Mouse (Mus musculus): ENCODE measurements around the gene Gfpt1.
A peak's percentile ranks its signal among the peaks of the same experiment; 100 is the strongest.
"Not testable (repeated sequence)": the region's sequence is repeated elsewhere in the genome, so short reads cannot be mapped to it uniquely, and the experiment has no call there.

Gene Gfpt1

GRCm38 (mm10) chr6:87042337-87043130, at the start of gene Gfpt1:
Gene Gfpt1 (plus strand): TSS chr6:87042846.
- peak; percentile 96 for DNase-seq

DNA sequence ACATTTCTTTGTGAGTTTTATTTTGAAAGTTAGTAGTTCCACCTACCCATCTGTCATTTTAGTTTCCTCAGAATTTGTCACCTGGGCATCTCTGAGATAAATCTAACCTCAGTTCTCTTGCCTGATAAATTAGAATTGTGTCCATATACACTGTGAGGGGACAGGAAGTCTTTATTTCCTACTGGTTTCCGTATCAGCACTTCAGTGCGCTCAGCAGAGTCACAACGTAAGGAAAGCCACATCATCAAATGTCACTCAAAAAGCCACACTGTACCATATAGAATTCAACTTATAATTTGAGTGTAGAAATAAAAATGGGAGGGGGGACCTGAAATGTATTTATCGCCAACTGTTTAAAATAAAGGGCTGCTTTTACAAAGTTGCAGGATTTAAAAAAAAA, 48.4 kb upstream of the Gfpt1 start:
- DNase-seq, result no peak

GRCm38 (mm10) chr6:86996629-86997307, 45.9 kb upstream of the Gfpt1 start:
- DNase-seq, result peak; percentile 70

GRCm38 (mm10) chr6:86997360-86997759, 45.3 kb upstream of the Gfpt1 start:
- DNase-seq, result no peak

DNA sequence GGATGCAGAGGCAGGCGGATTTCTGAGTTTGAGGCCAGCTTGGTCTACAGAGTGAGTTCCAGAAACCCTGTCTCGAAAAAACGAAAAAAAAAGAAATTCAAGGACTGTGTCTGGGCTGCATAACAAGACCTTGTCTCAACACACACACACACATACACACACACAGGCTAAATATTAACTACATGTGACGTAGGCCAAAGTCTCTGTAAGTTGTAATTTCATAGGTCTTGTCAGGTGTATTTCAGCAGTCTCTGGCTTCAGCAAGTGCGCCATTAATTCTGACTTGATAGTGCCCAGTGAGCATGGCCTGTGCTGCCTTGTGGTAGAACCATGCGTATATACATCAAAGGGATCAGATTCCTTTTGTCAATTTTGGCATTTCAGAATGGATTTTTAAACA, 40.7 kb upstream of the Gfpt1 start:
- no peak for DNase-seq

GRCm38 (mm10) chr6:87002521-87003055, 40.1 kb upstream of the Gfpt1 start:
- peak; percentile 70 for DNase-seq

- no peak for DNase-seq
These were observed 38.5 kb upstream of the Gfpt1 start for GRCm38 (mm10) chr6:87004099-87004498.

DNA sequence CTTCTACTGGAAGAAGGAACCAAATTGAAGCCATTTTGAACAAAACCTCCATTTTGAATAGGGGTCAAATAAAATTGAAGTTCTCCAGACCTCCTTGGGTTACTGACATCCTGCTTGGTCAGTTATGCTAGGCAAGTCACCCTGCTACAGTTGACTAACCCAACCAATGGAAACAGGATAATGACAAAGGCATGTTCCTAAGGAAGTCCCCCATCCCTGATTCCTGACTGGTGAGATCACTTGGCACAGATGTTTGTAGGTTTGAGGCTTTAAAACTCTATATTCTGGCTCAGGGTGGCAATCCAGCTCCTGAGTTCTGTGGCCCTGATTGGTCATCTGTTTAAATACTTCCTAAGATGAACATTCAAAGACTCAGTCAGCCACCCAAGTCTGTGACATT, 37.1 kb upstream of the Gfpt1 start:
- DNase-seq, result no peak

- no peak for DNase-seq
These were observed 33.8 kb upstream of the Gfpt1 start, which contains the start of gene Nfu1 for GRCm38 (mm10) chr6:87008887-87009286. Gene Nfu1 (plus strand): TSS chr6:87009236.

DNA sequence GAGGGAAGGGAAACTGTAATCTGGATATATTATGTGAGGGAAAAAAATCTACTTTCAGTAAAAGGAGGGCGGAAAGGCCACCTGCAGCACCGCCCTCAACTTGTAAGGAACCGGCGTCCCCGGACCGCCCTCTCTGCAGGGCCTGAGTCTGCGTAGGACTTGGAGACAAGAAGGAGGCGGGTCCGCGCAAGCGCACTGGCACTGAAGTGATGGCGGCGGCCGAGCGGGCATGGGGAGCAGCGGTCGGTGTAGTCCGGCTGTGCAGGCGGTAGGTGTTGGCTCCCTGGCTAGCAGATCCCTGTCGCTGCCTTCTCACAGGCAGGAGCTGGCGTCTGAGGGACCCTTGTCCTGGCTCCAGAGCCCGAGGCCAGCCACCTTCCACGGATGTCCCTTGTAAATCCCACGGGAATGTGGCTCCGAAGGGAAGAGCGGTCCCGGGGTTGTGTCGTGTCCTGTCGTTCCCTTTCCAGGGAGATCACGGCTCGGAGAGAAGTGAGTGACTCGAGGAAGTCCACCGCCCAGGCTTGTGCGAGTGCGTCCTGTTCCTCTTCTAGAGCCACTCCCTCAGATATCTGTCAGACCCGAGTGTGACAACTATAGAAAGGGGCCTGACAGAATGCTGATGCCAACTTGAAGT, 32.8 kb upstream of the Gfpt1 start:
- DNase-seq, result peak; percentile 95

DNA sequence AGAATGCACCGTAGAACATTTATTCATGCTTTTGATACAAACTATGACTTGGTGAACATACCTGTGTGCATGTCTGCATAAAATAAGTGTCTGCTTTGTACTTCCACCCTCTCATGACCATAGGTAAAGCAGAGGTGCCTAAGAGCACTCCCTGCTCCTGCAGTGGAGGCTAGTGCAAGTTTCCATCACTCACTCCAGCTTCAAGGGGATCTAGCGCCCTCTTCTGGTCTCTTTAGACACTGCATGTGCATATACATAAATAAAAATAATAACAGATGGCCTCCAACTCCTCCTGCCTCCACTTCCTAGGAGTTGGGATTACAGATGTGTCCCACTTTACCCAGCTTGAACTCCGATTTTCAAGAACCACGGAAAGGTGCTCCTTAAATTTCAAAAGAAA, 25.7 kb upstream of the Gfpt1 start:
- no peak for DNase-seq

DNA sequence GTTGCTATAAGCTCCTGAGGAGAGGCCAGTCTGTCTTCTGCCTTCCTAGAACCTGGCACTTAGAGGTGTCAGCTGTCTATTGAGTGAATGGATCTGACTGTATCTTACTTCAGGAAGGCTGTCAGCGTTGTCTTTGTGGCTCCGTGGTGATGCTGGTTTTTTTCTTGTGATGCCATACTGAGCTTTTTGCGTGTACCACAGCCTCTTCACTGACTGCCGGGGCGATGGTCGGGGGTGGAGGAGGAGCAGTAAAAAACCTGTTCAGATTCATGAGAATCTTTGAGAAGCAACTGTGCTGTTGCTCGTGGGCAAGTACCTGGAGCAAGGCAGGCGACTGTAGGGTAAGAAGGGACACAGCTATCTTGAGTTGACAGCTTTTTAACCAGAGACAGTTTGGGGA, 23.8 kb upstream of the Gfpt1 start:
- DNase-seq, result no peak

DNA sequence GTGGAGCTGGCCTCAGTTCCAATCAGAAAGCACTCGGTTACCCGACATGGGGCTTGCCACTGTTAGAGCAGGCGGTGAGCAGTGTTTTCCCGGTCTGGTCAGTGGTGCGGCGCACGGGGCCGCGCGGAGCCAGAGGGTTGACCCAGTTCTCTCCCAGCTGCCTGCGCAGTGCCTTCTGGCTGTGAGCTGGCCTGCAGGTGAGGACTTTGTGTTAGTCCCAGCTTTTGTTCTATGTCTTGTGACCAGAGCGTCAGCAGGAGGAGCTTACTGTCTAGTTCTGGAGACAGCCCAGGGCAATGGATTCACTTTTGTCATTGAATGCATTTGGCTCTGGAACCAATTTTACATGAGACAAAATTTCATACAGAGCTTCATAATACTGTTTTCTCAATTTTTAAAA, 20.9 kb upstream of the Gfpt1 start:
- DNase-seq, result no peak

DNA sequence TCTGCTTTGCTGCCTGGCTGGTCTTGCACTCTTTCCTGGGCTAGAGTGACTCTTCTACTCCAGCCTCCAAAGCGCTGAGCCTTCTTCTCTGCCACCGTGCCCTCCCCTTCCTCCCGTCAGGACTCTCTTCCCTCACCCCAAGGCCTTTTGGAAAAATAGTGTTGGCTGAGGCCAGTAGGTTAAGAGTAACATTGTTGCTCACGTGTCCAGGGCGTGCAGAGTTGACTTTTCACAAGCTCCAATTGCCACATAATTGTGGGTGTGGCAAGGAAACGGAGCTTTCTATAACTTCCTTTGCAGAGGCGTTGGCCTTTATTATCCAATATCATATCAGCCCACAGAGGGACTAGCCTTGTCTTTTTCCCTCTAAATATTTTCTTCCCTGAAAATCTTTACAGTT, 15.7 kb upstream of the Gfpt1 start:
- no peak for DNase-seq

DNA sequence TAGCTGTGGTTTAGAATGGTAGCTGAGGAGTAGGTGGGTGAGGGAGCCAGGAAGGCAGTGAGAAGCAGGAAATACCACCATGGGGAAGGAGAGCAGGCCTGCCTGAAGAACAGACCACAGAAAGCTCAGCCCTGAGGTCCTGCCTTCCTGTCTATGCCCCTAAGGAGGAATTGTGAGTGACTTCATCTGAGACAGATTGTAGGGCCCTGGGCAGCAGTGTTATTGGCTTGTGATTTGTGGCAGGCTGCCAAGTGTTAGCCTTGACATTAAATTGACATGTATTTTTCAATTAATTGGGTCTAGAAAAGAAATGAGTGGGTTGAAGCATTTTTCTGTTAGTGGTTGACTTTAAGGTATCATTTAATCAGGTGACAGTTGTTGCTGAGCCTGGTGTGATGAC, 13.8 kb upstream of the Gfpt1 start:
- DNase-seq, result no peak

DNA sequence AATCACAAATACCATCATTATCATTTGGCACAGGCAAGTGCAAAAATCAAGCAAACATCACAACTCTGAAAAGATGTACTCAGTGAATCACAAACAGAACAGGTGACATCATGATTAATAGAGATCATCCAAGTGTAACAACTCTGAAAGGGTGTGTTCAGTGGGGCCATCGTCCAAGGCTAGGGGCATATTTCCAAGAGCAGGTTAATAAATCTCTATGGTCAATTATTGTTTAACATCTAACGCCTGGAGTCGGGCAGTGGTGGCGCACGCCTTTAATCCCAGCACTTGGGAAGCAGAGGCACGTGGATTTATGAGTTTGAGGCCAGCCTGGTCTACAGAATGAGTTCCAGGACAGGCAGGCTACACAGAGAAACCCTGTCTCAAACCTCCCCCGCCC, 11.3 kb upstream of the Gfpt1 start:
- DNase-seq, result not testable (repeated sequence)

DNA sequence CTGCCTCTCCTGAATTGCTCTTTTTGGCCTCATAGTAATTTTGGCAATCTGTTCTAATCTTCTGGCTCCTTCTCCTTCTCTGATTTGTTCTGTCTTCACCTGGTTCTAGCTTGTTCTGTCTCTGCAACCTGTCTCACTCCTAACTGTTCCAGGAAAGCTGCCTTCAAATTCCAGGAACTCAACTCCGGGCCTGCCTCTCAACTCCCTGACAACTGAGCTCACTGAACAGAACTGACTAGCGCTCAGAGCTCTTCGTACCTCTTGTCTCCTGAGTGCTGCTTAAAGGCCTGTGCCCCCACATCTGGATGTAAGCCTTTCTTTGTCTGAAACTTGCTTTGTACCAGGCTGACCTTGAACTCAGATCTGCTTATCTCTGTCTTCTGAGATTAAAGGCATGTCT, 10.2 kb upstream of the Gfpt1 start:
- DNase-seq, result no peak

DNA sequence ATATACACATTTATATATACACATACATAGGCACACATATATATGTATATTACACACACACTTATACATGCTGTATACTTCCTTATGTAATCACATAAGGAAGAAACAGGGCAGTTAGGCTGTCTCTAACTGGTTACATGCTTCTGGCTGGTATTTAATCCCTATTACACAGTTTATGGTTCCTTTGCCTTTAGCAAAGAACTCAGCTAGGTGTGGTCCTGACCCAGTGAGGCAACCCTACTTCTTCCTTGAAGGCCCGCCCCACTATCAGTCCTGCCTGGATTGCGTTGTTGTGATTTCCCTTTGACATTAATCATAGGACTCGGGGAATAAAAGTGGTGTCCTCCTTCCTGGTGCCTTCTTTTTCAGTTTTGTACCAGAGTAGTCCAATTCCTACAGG, 8.3 kb upstream of the Gfpt1 start:
- DNase-seq, result no peak

DNA sequence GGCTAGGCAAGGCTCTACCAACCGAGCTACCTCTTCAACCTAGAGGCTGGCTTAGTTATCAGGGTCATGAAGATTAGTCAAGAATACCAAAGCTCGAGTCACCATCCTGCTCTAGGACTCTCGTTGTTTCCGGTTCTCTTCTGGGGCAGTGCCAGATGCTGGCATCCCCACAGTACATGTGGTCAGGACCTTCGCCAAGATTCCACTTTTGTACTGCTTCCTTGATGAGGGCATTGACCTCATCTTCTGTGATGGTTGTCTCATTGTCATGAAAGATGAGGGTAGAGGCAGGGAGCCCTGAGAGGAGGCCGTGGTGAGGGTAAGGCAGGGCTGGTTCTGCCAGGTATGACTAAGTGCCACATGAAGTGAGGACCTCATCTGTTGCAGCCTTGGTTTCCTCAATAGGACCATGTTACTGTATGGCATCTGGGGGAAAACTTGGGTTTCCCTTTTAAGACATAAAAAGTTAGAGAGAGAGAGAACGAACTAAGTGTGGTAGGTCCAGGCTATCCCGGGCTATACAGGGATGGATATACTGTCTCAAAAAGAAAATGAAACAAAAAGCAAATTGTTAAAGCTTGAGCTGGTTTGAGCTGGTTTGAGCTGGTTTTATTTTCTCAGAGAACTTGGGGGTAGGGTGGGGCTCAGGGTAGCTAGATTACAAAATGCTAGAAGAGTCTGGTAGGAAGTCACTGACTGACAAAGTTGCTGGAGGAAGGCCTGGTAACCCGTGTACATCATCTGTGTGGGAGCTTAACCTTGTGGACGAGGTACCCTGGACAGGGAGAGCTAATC, 4.6 kb upstream of the Gfpt1 start:
- DNase-seq, result no peak

- no peak for DNase-seq
These were observed 3.5 kb upstream of the Gfpt1 start for GRCm38 (mm10) chr6:87039161-87039560.

- peak; percentile 24 for DNase-seq
These were observed 1.7 kb upstream of the Gfpt1 start for GRCm38 (mm10) chr6:87040971-87041370.

DNA sequence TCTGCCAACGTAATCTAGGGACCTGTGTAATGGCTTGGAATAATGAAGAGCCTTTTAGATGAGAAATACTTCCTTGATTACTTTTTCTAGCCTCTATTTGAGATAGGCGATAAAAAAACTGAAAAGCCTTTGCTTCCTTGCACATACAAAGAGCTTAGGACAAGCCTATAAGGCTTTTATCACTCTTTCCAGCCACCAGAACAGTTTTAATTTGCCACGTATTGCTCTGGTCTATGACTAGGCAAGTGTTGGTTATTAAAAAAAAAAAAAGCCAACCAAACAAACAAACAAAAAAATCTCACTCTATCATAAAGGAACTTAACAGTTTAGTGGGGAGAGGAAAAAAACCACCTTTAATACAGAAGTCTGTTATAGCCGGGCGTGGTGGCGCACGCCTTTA, 1.2 kb upstream of the Gfpt1 start:
- DNase-seq, result no peak

- DNase-seq, result no peak
These were observed 676 bp upstream of the Gfpt1 start for GRCm38 (mm10) chr6:87042004-87042336.
